Mouse (Mus musculus) lung, adult 18-20 months (tissue): ENCODE measurements around the gene Hrasls5.

ENCODE experiments used
- DNase-seq, 2 experiments: peaks; one replicate each; pipeline ENCODE4 v3.0.0; 2022; ENCODE audit warnings: mixed read lengths in 2 of 2

The Hrasls5 gene

DNA sequence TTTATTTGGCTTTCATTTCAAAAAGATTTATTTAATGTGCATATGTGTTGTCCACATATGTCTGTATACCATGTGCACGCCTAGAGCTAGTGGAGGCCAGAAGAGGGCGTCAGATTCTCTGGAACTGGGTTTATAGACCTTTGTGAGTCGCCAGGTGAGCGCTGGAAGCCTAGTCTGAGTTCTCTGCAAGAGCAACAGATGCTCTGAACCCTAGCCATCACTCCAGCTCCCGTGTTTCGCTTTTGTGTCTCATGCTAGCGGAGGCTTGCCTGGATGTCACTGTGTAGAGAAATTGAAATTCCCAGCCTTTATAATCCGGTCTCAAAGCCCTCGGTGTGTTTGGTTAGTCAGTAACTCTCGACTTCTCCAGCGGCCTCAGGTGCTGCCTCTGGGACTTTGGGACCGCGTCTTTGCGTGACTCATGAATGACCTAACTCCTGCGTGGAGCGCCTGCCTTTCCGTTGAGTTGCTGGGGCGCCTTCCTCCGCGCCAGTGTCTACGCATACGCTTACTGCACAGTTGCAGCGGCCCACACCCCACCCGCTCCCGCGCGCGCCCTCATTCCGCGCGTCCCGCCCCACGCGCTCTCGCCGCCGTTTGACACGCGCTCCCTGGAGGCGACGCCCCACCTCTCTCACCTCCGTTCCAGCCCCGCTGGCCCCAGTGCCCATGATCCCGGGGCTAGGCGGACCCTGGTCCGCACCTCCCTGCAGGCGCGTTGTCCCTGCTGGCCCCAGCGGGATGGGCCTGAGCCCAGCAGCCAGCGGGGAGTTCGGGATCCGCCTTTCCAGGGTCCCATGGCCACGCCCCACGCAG lies at the start of gene Hrasls5:
Gene Hrasls5 (plus strand): TSS at position 600 of the 816 bp plus-strand sequence.
- peak in 1 of 2 experiments; percentile 40 for DNase-seq

DNA sequence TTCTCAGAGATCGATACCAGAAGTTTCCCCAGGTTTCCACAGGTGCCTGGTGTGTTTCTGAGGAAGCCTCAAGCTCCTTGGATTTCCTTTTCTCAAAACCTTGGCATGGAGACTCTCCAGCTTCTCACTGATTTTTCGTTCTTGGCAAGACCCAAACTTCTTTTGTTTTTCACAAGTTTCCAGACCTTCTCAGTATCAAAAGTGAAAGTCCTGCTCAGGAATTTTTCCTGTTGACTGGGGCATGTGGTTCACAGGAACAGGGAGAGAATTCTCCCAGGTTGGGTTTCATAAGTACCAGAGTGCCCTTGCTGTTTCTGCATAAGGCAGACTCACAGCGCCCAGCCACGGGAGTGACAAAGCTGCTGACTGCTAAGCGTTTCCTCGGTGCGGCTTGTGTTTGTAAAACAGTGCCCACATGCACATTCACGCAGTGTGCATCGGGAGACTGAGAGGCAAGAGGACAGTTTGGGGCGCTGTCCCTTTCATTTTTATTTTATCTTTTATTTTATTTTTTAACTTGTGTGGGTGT lies 49.7 kb upstream of the Hrasls5 start:
- peak in 1 of 2 experiments; percentile 31 for DNase-seq

DNA sequence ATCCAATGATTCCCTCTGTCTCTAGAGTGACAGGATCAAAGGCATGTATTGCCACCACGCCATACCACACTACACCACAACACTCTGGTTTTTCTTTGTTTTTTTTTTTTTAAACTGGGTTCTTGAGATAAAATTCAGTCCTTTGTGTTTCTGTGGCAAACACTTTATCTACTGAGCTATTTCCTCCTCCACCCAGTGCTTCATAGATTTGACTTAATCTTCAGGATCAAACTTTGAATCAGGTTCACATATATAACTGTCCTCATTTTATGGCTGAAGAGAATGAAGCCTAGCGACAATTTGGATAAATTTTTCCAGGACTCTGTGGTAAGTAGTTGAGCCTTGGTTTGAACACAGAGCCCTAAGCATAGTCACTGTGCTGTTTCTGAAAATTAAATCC lies 48.7 kb upstream of the Hrasls5 start:
- no peak for DNase-seq

DNA sequence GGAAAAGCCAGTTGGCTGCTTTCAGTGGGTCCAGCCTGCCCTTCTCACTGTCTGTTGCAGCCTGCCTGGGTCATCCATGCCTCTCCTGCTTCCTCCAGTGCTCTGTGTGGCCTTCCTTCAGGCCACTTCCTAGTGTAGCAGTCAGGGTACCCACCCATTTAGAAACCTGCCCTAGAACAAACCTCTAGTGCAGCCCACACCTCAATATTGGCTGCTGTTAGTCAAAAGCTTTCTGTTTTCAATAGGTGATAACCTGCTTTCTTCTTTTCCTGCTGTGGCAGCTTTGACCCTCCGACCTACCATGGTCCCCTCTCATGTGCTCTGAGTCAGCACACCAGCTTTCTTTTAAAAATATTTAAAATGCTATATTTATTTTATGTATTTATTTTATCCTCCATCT lies 47.9 kb upstream of the Hrasls5 start:
- no peak for DNase-seq

DNA sequence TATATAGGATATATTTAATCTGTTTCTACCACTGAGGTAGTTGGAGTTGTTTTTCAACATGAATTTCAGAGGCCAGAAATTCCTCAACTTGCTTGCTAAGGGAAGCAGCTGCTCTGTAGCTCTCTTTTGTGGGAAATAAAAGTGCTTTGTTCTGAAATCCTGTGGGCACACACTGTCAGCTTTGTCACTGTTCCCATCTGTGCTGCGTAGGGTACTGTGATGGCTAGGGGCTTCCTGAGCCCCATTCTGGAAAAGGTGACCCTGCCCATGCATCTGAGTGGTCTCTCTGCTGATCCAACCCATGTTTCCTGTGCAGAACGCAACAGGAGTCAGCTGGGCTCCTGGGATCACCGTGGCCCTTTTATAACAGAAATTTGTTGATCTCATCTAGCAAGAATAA lies 45.5 kb upstream of the Hrasls5 start:
- no peak for DNase-seq

DNA sequence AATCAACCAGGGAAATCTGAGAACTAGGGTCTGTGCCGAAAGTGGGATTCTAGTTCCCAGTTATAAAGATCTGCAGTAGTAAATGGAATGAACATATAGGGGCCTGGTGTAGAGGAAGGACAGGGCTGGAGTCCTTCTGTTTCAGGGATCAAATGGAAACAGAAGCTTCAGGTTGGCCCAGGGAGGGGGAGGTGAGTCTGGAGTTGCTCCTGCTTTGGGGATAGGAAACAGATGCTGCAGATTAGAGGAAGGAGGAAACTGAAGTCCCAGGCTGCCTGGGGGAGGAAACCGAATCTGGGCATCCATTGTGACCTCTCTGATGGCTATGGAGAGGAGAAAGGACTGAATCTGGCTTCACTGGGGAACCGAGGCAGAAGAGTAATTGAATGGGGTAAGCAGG lies 44.0 kb upstream of the Hrasls5 start:
- no peak for DNase-seq

DNA sequence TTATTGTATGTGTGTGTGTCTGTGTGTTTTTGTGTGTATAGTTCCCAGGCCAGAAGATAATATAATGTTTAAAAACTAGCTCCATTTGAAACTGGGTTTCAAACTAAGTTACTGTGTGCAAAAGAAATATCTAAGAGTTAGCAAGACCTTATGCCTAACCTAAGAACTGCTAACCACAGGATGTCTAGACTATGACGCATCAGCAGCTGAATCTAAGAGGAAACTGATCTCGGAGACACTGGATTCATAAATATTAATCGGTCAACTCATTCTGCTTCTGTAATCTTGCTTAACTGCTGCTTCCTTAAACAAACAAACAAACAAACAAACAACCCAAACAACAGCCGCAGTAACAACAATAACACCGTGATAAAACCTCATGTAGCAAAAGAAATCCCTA lies 42.7 kb upstream of the Hrasls5 start:
- DNase-seq: no peak

DNA sequence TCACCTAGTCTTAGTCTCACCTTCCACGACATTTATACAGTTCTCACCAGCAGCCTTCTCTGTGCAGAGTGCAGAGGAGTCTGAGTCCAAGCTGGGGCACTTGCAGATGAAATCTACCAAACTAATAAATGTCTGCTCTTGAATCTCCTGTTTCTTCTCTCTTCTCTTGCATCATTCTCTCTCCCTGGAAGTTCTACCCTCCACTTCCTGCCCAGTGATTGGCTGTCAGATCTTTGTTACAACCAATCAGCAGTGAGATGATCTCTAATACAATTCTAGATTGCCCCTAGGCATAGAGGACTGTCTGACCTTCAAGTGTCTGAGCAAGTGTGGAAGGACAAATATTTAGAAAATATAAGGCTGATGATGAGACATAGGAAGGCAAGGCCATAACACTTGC lies 36.2 kb upstream of the Hrasls5 start:
- no peak for DNase-seq

DNA sequence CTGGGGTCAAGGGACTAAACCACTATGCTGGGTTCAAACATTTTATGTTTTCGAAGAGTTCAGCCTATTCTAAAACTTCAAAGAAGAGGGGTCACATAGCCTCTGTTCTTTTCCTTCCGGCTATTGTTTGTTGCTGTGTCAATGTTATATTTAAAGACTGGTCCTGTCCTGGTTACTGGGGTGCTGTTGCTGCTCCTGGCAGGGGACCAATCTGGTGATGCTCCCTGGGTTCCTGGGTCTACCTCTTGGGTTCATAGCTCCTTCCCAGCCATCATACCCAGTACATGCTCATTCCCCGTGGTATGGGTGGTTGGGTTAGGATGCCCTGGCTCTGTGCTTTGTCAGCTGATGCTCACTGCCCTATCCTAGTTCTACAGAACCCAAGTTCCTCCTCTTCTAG lies 34.6 kb upstream of the Hrasls5 start:
- no peak for DNase-seq

DNA sequence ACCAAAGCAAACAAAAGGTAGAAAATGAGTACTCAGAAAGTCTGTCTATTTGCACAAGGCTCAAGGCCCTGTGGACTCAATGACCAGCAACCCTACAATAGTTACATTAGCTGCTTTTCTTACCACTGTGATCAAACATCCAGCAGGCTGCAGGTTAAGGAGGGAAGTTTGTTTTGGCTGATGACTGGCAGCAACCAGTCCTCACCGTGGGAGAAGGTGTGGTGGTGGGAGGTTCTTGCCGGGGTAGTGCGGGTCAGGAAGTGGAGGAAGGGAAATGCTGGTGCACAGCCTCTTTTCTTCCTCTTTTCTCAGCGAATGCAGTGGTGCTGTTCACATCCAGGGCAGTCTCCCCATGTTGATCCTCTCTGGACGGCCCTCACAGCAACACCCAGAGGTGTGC lies 31.3 kb upstream of the Hrasls5 start:
- DNase-seq: peak; percentile 65 to 75

DNA sequence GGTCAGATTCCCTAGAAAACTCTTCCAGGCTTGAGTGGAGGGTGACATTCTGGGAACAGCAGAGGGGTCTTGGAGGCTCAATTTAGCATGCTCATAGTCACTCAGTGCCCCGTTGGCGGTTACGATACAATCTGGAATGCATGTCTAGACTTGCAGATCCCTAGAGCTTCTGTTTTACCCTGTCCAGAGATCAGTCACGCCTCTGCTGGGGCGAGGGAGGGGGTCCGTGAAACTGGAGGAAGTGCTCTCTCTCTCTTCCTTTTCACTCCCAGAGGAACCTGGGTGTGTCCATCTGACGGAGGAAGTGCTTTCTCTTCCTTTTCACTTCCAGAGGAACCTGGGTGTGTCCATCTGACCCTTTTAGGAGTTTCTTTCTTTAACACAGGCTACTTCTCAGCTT lies 29.2 kb upstream of the Hrasls5 start:
- no peak for DNase-seq

DNA sequence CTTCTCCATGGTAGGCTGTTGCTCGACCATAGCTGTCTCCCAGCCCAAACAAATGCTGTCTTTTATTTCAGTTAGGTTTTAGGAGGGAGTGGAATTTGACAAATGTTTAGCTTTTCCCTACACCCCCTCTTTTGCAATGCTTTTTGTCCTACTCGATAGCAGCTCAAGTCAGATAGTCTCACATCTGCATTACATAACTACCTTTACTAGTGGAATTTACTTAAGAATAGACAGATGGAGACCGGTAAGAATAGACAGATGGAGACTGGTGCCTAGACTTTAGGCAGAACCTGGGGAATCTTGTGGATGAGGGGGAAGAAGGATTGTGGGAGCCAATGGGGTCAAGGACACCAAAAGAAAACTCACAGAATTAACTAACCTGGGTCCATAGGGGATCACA lies 28.7 kb upstream of the Hrasls5 start:
- DNase-seq: no peak

DNA sequence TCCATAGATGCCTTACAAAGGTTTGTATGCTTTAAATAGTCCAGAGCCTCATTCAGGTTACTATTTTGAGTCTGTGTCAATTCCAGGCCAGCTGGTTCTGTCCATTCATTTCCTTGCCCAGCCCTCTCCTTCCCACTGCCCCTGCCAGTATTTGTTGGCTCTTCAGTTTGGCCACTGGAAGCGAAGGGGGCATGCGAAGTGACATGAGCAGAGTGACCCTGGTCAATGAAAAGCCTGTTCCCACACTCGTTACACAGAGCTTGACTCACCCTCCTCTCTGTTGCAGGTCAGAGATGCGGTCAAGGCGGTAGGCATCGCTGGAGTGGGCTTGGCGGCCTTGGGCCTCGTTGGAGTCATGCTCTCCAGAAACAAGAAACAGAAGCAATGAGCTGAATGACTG lies 27.1 kb upstream of the Hrasls5 start:
- no peak for DNase-seq

DNA sequence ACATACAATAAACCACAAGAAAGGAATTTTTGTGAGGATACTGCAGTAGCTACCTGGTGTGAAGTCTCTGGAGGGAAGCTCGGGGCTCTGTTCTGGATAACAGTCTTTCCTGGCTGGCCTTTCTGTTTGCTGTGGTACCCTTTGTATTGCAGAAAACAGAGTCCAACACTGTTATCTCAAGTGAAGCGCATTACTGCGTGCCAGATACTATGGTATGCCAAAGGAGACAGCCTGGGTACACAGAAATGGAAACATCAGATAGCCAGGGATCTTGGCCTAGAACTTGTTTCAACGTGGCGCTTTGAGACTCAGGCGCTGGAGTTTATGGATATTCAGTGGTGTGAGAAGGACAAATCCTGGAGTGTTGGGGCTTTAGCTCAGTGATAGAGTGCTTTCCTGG lies 26.6 kb upstream of the Hrasls5 start:
- no peak for DNase-seq

DNA sequence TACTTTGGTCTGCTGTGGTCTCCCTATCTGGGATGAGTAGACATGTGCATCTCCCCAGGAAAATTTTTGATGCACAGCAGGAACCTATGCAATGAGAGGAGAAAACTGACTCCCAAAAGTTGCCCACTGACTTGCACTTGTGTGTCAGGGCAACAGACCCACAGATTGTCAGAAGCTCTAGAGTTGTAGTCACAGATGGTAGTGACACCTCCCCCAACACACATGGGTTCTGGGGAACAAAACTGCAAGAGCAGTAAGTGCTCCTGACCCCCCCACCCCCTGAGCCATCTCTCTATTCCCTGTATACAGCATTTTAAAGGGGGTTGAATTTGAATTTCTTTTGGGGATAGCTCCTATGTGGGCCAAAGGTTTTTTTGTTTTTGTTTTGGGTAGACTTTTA lies 21.5 kb upstream of the Hrasls5 start:
- DNase-seq: no peak

DNA sequence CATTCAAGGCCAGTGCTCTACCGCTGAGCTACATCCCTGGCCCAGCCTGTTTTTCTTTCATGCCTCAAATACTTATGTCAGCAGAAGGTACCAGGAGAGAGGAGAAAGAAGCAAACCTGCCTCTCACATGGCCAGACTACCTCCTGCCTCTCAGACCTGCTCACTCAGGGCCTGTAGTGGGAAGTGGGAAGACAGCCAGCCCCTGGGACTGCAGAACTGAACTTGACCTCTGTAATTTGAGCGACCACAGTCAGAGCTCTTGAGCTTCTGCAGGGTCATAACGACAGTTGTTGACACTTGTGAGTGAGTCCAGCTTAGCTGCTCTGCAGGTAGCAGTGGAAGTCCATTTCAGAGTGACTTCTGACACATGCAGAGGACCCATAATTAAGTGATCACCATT lies 20.3 kb upstream of the Hrasls5 start:
- peak; percentile 56 to 77 for DNase-seq

DNA sequence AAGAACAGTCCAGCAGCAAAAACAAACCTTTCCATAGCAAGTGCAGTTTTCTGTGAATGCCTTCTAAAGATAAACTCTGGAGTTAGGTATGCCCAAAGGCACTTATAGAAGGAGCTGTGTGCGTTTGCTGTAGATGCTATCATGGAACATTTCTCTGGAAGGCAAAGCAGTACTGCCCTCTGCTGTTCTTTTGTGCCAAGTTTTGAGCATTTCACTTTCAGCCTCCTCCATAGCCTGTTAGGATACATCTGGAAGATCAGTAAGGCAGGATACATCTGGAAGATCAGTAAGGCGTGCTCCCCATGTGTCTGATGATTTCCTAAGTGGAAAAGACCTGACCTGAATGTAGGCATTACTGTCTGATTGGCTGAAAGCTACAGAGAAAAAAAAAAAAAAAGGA lies 16.8 kb upstream of the Hrasls5 start:
- DNase-seq: peak in 1 of 2 experiments; percentile 46

DNA sequence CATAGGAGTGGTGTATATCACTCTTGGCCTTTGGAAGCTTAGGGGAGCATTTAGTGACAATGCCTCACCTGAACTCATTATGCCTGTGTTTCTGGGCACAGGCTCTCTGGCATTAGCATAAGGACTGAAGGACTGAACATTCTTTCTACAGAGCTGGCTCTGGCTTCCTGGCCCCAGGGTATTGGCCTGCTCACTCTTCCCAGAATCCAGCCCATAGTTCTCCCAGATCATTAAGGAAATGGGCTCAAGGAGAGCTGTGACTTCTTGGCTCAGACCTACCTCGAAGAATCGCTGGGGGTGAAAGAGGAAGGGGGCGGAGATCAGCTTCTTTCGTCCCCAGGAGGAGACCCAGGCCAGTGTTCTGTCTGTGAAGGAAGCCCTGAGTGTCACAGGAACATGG lies 13.9 kb upstream of the Hrasls5 start:
- DNase-seq: no peak

DNA sequence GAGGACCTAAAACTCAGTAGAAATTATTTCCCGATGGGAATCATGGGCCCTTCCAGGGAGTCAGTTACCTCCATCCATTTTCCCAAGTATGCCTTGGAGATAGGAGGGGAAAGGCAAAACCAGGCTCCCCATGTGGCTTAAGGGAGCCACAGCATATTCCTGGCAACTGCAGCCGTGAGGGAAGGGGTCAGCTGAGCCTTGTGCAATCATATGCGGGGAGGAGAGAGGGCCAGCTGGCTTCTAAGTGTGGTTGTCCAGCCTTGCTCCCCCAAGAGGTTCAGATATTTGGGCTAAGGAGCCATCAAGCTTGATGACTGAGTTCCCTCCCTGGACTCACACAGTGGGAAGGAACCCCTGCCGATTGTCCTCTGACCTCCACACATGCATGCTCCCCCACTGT lies 10.8 kb upstream of the Hrasls5 start:
- no peak for DNase-seq

DNA sequence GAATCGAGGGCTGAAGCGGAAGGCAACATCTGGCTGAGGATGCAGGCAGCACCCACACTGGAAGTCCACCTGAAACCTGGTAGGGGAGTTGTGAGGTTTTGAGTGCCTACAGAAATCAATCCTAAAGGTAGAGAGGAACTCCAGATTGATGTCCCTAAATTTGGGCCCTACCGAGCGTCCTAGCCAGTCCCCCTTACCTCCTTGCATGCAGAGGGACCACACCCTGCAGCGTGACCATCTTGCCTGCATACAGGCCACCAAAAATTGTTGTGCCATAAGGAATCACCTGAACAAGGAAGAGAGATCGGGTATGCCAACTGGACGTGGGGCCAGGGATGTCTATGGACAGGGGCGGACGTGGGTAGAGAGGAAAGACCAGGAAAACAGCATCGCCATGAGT lies 8.2 kb upstream of the Hrasls5 start:
- DNase-seq: no peak

DNA sequence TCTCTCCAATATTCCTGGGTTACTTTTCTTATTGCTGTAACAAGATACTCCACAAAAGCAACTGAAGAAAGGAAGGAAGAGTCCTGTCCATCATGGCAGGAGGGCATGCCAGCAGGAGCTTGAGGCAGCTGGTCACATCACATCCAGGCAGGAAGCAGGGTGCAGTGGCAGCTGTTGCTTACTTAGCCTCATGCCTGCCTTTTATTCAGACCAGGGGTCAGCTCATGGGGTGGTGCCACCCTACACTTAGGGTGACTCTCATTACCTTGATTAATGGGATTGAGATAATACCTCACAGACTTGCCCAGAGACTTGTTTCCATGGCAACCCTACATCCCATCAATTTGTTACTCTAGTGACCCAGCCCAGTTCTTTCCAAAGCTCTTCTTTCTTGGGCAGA lies 7.3 kb upstream of the Hrasls5 start:
- DNase-seq: no peak

DNA sequence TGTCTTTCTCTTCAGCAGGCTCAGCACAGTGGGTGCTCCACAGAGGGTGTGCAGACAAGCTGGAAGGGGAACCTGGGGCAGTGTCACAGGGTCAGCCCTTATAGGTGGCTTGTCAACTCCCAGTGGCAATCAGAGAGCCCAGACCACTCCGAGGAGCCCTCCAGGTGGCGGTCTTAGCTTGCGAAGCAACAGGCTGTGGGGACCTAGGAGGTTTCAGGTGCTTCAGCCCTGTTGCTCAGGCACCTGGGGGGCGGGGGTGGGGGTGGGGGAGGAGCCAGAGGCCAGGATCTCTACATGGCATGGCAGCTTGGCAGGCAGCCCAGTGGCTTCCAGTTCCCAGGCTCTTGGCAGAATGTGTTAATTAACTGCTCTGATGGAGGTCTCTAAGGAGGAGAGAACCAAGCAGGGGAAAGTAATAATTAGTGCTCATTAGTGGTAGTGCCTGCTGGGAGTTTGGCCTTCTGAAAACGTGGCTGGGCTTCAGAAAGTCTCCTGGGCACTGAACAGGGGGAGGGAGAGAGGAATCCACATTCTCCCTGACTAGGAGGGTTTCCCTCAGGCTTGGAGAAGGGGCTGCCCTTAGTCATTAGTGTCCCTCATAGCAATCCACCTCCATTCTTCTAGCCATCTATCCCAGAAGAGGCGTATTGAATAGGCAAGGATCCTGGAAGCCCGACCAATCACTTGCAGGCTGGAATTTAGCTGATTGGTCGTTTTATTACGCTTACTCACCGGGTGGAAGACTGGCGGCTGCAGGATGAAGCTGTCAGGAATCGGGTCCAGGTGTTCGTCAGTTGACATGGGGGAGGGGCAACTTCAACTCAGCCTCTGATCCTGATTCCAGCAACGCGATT lies 6.2 kb upstream of the Hrasls5 start:
- peak; percentile 44 to 64 for DNase-seq

DNA sequence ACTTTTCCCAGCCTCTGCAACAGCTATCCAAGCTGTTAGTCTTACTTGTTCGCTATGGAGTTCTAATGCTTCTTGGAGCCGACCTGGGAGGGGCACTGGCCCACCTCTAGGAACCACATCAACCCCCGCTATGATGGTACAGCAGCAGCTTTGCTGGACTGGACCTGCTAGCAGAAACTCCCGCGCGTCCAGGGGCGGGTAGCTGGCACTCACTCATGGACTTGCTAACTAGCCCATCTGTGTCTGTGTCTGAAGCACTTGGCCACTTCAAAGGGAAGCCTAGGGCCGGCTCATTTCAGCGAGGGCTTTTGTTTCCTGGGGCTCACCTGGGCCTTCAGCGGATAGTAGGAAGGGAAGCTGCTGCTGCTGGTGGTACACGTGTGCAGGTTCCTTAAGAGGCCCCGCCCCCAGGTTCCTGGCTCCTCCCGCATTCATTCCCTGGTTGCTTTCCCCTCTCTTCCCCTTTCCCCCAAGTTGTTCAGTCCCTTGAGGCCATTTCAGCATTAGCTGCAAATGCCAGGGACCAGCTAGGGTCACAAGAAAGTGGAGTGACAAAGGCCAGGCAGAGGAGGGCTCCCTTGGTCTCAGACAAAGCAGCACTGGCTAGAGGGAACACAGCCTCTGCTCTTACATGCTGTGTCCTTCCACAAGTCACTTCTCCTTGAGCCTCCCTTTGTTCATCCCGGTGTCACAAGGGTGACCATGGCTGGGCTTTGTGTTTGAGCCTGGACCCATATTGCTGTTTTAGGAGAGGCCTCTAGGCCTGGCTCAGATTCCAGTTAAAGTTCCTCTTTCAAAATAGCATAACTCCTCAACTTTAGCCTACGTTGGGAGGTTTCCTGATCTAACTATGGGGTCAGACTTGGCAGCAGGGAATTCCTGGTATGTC lies 5.3 kb upstream of the Hrasls5 start, which contains the start of gene Lgals12:
Gene Lgals12 (minus strand): TSS at position 393 of the 889 bp plus-strand sequence.
- DNase-seq: peak; percentile 53 to 62
